Mouse (Mus musculus) liver, adult 2 months (tissue): Measurements from ENCODE around the gene Plcg1.

Source experiments
- CTCF ChIP-seq: fragments of 200-500 bp; IDR thresholded peaks from 2 replicates; pipeline ENCODE4 v1.5.1; 2011; ENCODE audit warnings: low read depth, low read length, control low read depth
- POLR2A ChIP-seq: fragments of 200-500 bp; IDR thresholded peaks from 2 replicates; pipeline ENCODE4 v1.6.1; 2011; ENCODE audit warnings: low read length, control low read depth; ENCODE audit not compliant: insufficient read depth; ENCODE audit errors: extremely low read depth

DNA sequence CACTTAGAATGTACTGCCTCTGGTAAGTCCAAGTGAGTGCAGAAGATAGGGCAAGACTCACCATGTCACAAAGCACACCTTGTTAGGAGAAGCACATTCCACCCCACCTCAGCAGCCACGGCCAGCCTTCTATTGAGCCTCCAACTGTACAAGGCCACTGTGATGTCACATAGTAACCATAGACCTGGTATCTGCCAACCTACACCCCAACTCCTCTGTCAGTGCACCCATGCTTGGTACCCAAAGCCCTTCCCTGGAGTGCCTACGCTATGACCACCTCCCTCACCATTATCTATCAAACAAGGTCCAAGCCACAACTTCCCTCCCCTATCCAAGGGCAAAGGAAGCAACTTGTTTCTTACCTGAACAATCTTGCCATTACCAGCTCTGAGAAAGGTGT is 37.9 kb downstream of the Plcg1 start:
- TF ChIP-seq POLR2A, result no peak
- no peak for TF ChIP-seq CTCF
